Mouse (Mus musculus) embryonic facial prominence, embryonic 15.5 days (tissue): ENCODE results near the gene Wdr20rt. TPM values are rescaled to one million over a fixed set of nuclear protein-coding genes. Genes with fewer than 3 reads are reported as not detected.
"Not testable (repeated sequence)": the region's sequence is repeated elsewhere in the genome, so short reads cannot be mapped to it uniquely, and the experiment has no call there.

Experiments used
- ATAC-seq: fragments of 200-750 bp; cut with Nextera tagmentation; 2 replicates; pipeline ENCODE4 v1.8.0; 2017; ENCODE audit warnings: low read depth, moderate TSS enrichment; ENCODE audit not compliant: insufficient number of reproducible peaks, low FRiP score, low TSS enrichment
- H3K27ac ChIP-seq: fragments of 300-500 bp; sonication (generic); replicated peaks from 2 replicates; pipeline ENCODE4 v1.5.1; 2015; ENCODE audit warnings: mild to moderate bottlenecking, inconsistent platforms
- H3K27me3 ChIP-seq: fragments of 300-500 bp; sonication (generic); 2 replicates; pipeline ENCODE4 v1.6.1; 2015; ENCODE audit warnings: inconsistent platforms
- H3K36me3 ChIP-seq: fragments of 300-500 bp; sonication (generic); 2 replicates; pipeline ENCODE4 v1.6.1; 2015; ENCODE audit warnings: mild to moderate bottlenecking, inconsistent platforms
- H3K4me1 ChIP-seq: fragments of 300-500 bp; sonication (generic); 2 replicates; pipeline ENCODE4 v1.6.1; 2015; ENCODE audit warnings: inconsistent platforms
- H3K4me2 ChIP-seq: fragments of 300-500 bp; sonication (generic); replicated peaks from 2 replicates; pipeline ENCODE4 v1.6.1; 2015; ENCODE audit warnings: mild to moderate bottlenecking, inconsistent platforms
- H3K4me3 ChIP-seq: fragments of 300-500 bp; sonication (generic); replicated peaks from 2 replicates; pipeline ENCODE4 v1.5.1; 2015; ENCODE audit warnings: mild to moderate bottlenecking, inconsistent platforms
- H3K9ac ChIP-seq: fragments of 300-500 bp; sonication (generic); 2 replicates; pipeline ENCODE4 v1.6.1; 2015; ENCODE audit warnings: inconsistent platforms
- H3K9me3 ChIP-seq: fragments of 300-500 bp; sonication (generic); replicated peaks from 2 replicates; pipeline ENCODE4 v1.6.1; 2016; ENCODE audit warnings: inconsistent platforms
- WGBS: fragments of 180-500 bp; shearing (Covaris S2); methylation state at CpG from one replicate; pipeline ENCODE4 v1.1.7; 2015; 5-methylcytosine and 5-hydroxymethylcytosine counted together
- polyA plus RNA-seq: library from polyadenylated mRNA; unstranded; fragments of >200 nt; fragmentation: Nextera tagmentation; extraction: Ambion mirVana; gene quantifications from 2 replicates; pipeline ENCODE4 v1.2.1, GENCODE M21; 2015

Wdr20rt gene
- 0.09 and 0.11 TPM in 2 replicates for polyA plus RNA-seq

GRCm38 (mm10) chr12:65225467-65225945 lies at the start of gene Wdr20rt:
Gene Wdr20rt, plus strand, starts transcription at chr12:65225517.
- Histone ChIP-seq H3K36me3 (no peaks in the 10 kb centered on the region), H3K9me3 (no peaks in the 10 kb centered on the region), H3K4me2 (no peak within 1 kb of the TSS), H3K9ac (no peak within 1 kb of the TSS), H3K4me1 (no peaks in the 10 kb centered on the region), H3K4me3 (no peak within 1 kb of the TSS), H3K27me3 (no peaks in the 10 kb centered on the region), H3K27ac (no peak within 1 kb of the TSS)
- ATAC-seq = no peak
- WGBS = 93% methylated on average over 22 of the region's 22 CpGs

GRCm38 (mm10) chr12:65187365-65187764 lies 38.0 kb upstream of the Wdr20rt start:
- WGBS = 36% methylated on average over 3 of the region's 3 CpGs
- ATAC-seq = no peak
- Histone ChIP-seq H3K4me3 (no peak overlapping the region), H3K36me3 (no peaks in the 10 kb centered on the region), H3K9me3 (no peaks in the 10 kb centered on the region), H3K4me2 (no peak overlapping the region), H3K27ac (no peak overlapping the region), H3K9ac (no peak overlapping the region), H3K27me3 (no peaks in the 10 kb centered on the region), H3K4me1 (no peaks in the 10 kb centered on the region)

DNA sequence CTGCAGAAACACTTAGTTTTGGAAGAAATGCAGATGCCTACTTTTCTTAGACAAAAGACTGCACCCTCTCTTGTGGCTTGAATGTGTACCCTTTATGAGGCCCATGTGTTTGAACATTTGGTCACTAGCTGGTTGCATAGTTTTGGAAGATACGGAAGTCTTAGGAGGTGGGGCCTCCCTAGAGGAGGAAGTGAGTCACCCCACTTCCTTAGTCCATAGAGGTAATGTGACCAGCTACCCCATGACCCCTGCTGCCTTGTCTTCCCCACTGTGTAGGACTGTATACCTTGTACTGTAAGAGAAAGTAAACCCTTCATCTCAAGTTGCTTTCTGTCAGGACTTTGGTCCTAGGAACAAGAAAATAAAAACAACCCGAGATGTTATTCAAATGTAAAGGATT lies 36.1 kb upstream of the Wdr20rt start:
- WGBS = 62% methylated on average over 2 of the region's 2 CpGs

GRCm38 (mm10) chr12:65194003-65194530 lies 31.2 kb upstream of the Wdr20rt start:
- H3K4me3 ChIP-seq = no peak overlapping the region
- no peak overlapping the region for H3K27ac ChIP-seq
- H3K9ac ChIP-seq = no peak overlapping the region
- no peak overlapping the region for H3K4me2 ChIP-seq
- H3K27me3 ChIP-seq = no peaks in the 10 kb centered on the region
- WGBS = 60% methylated on average over 5 of the region's 5 CpGs
- H3K4me1 ChIP-seq = no peaks in the 10 kb centered on the region
- H3K36me3 ChIP-seq = no peaks in the 10 kb centered on the region
- no peaks in the 10 kb centered on the region for H3K9me3 ChIP-seq
- no peak for ATAC-seq

More for the DNA sequence above, 36.1 kb upstream of the Wdr20rt start:
- Histone ChIP-seq H3K27ac (no peak overlapping the region), H3K9ac (no peak overlapping the region), H3K4me1 (no peaks in the 10 kb centered on the region), H3K9me3 (no peaks in the 10 kb centered on the region), H3K4me2 (no peak overlapping the region), H3K4me3 (no peak overlapping the region), H3K36me3 (no peaks in the 10 kb centered on the region), H3K27me3 (no peaks in the 10 kb centered on the region)
- ATAC-seq = no peak

DNA sequence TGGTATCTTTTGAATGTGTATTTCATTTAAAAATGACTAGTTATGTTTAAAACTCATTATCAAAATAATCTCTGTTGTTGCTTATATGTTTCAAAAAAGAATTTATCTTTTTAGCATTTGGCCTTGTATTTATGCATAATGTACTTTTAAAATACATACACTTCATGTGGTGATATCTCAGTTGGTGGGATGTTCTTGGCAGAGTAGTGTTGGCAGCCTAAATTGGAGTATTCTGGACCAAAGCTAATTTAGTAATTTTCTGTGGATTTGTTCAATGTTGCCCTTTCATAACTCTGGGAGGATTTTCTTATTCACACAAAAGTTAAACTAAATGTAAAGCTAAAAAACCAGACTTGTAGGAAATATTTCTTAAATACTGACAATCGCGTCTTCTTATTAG lies 23.5 kb upstream of the Wdr20rt start:
- no peak overlapping the region for H3K9ac ChIP-seq
- no peaks in the 10 kb centered on the region for H3K9me3 ChIP-seq
- no peak overlapping the region for H3K4me2 ChIP-seq
- H3K27me3 ChIP-seq = no peaks in the 10 kb centered on the region
- H3K4me1 ChIP-seq = no peaks in the 10 kb centered on the region
- WGBS = 95% methylated on average over 2 of the region's 2 CpGs
- ATAC-seq = no peak
- H3K27ac ChIP-seq = no peak overlapping the region
- no peak overlapping the region for H3K4me3 ChIP-seq
- H3K36me3 ChIP-seq = no peaks in the 10 kb centered on the region

- no peaks in the 10 kb centered on the region for H3K9me3 ChIP-seq
- no peak overlapping the region for H3K4me3 ChIP-seq
- no peaks in the 10 kb centered on the region for H3K36me3 ChIP-seq
- no peak overlapping the region for H3K27ac ChIP-seq
- no peak overlapping the region for H3K4me2 ChIP-seq
- H3K4me1 ChIP-seq = no peaks in the 10 kb centered on the region
- H3K27me3 ChIP-seq = no peaks in the 10 kb centered on the region
- no peak for ATAC-seq
- no peak overlapping the region for H3K9ac ChIP-seq
- 36% methylated on average over 1 of the region's 1 CpGs for WGBS
Observed at GRCm38 (mm10) chr12:65206431-65206830, 18.9 kb upstream of the Wdr20rt start.

GRCm38 (mm10) chr12:65216404-65216840 lies 8.9 kb upstream of the Wdr20rt start:
- Histone ChIP-seq H3K27me3 (no peaks in the 10 kb centered on the region), H3K4me1 (no peaks in the 10 kb centered on the region), H3K4me2 (no peak overlapping the region), H3K4me3 (no peak overlapping the region), H3K36me3 (no peaks in the 10 kb centered on the region), H3K27ac (no peak overlapping the region), H3K9ac (no peak overlapping the region), H3K9me3 (no peaks in the 10 kb centered on the region)
- no peak for ATAC-seq
- WGBS = 66% methylated on average over 6 of the region's 6 CpGs

DNA sequence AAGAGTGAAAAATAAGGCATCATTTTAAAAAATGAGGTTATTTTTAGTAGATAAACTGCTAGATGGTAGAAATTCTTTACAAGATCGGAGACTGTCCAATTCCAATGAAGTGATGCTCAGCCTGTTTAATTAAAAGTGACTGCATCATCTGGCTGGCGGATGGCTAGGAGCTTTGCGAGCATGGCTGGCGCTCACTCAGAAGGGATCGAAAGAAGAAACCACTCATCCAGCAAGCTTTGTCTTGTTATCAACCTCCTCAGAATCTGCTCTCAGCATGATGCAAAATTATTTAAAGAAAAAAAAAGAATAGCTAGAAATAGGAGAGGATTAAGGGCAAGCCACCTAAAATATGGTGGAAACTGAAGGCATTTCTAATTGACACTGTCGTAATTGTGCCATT lies 3.3 kb downstream of the Wdr20rt start:
- Histone ChIP-seq H3K4me1 (no peaks in the 10 kb centered on the region), H3K27me3 (no peaks in the 10 kb centered on the region), H3K4me2 (no peak overlapping the region), H3K9me3 (no peaks in the 10 kb centered on the region), H3K27ac (no peak overlapping the region), H3K36me3 (no peaks in the 10 kb centered on the region), H3K9ac (no peak overlapping the region), H3K4me3 (no peak overlapping the region)
- WGBS = 69% methylated on average over 6 of the region's 6 CpGs
- no peak for ATAC-seq

GRCm38 (mm10) chr12:65229041-65229440 lies 3.7 kb downstream of the Wdr20rt start:
- H3K4me2 ChIP-seq = no peak overlapping the region
- no peaks in the 10 kb centered on the region for H3K4me1 ChIP-seq
- no peak overlapping the region for H3K4me3 ChIP-seq
- no peaks in the 10 kb centered on the region for H3K36me3 ChIP-seq
- no peak overlapping the region for H3K9ac ChIP-seq
- H3K27ac ChIP-seq = no peak overlapping the region
- H3K27me3 ChIP-seq = no peaks in the 10 kb centered on the region
- H3K9me3 ChIP-seq = no peaks in the 10 kb centered on the region
- ATAC-seq = no peak

- not testable (repeated sequence) for H3K4me1 ChIP-seq, H3K27ac ChIP-seq, H3K9me3 ChIP-seq, H3K27me3 ChIP-seq, H3K4me3 ChIP-seq, H3K4me2 ChIP-seq, H3K36me3 ChIP-seq, ATAC-seq, H3K9ac ChIP-seq
- WGBS = 84% methylated on average over 2 of the region's 2 CpGs
Observed at GRCm38 (mm10) chr12:65232801-65233200, 7.5 kb downstream of the Wdr20rt start.

DNA sequence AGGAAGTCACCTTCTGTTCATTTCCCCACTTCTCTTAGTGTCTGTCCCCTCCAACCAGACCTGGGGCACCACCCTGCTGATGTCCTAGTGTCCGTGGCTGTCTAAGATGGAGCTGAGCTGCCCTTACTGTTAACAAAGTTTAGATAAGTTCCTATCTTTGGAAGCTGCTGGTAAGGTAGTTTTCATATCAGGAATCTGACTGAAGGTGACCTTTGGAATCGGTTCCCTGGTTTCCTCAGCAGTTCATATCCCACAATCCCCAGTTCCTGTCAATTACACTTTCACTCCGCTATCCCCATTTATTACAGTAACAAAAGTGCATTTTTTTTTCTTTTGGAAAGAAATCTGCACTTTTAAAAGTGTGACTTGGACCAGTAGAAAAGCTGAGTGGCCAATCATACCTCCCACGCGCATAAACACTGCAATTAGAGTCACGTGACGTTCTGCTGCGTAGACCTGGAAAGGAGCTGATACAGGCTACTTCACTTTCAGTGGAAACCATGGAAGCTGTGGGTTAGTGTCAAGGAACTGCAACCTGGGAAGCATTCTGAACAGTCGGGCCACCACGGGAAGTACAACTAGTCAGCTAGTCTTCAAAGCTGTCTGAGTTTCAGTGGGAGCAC lies 24.9 kb downstream of the Wdr20rt start:
- no peak for ATAC-seq
- Histone ChIP-seq H3K27ac (no peak overlapping the region), H3K4me1 (no peaks in the 10 kb centered on the region), H3K36me3 (no peaks in the 10 kb centered on the region), H3K9me3 (no peaks in the 10 kb centered on the region), H3K9ac (no peak overlapping the region), H3K4me3 (no peak overlapping the region), H3K4me2 (no peak overlapping the region), H3K27me3 (no peaks in the 10 kb centered on the region)
- WGBS = 86% methylated on average over 10 of the region's 10 CpGs

GRCm38 (mm10) chr12:65256887-65257286 lies 31.6 kb downstream of the Wdr20rt start:
- Histone ChIP-seq H3K27ac (no peak overlapping the region), H3K4me3 (no peak overlapping the region), H3K4me2 (no peak overlapping the region), H3K9ac (no peak overlapping the region), H3K36me3 (no peaks in the 10 kb centered on the region), H3K27me3 (no peaks in the 10 kb centered on the region), H3K4me1 (no peaks in the 10 kb centered on the region), H3K9me3 (no peaks in the 10 kb centered on the region)
- ATAC-seq = no peak
